Mouse (Mus musculus): ENCODE data around the gene Zmynd10.
"Not testable (repeated sequence)": the region's sequence is repeated elsewhere in the genome, so short reads cannot be mapped to it uniquely, and the experiment has no call there.

Gene Zmynd10

GRCm38 (mm10) chr9:107563029-107563581 lies 16.0 kb downstream of the Zmynd10 start, which contains the start of gene Tusc2:
Gene Tusc2, plus strand, starts transcription at chr9:107563255.
- peak; percentile 96 for DNase-seq

- peak; percentile 65 for DNase-seq
These were observed 18.5 kb downstream of the Zmynd10 start for GRCm38 (mm10) chr9:107565556-107565955.

GRCm38 (mm10) chr9:107566041-107566709 lies 19.1 kb downstream of the Zmynd10 start:
- DNase-seq: peak; percentile 94

GRCm38 (mm10) chr9:107566855-107567254 lies 19.8 kb downstream of the Zmynd10 start:
- DNase-seq: peak; percentile 82

- DNase-seq: peak; percentile 76
These were observed 20.7 kb downstream of the Zmynd10 start, which contains the start of gene Hyal2 for GRCm38 (mm10) chr9:107567702-107568319. Gene Hyal2, plus strand, starts transcription at chr9:107567945.

GRCm38 (mm10) chr9:107568331-107569261 lies 21.5 kb downstream of the Zmynd10 start:
- DNase-seq: peak; percentile 92

GRCm38 (mm10) chr9:107569270-107569669 lies 22.2 kb downstream of the Zmynd10 start:
- no peak for DNase-seq

GRCm38 (mm10) chr9:107570016-107570415 lies 22.9 kb downstream of the Zmynd10 start:
- no peak for DNase-seq

GRCm38 (mm10) chr9:107570845-107571244 lies 23.7 kb downstream of the Zmynd10 start:
- DNase-seq: no peak

GRCm38 (mm10) chr9:107571534-107572326 lies 24.6 kb downstream of the Zmynd10 start:
- peak; percentile 56 for DNase-seq

- no peak for DNase-seq
These were observed 25.2 kb downstream of the Zmynd10 start for GRCm38 (mm10) chr9:107572327-107572662.

- not testable (repeated sequence) for DNase-seq
These were observed 26.7 kb downstream of the Zmynd10 start for GRCm38 (mm10) chr9:107573774-107574173.

GRCm38 (mm10) chr9:107575579-107576356 lies 28.7 kb downstream of the Zmynd10 start:
- DNase-seq: no peak

GRCm38 (mm10) chr9:107576357-107577107 lies 29.4 kb downstream of the Zmynd10 start, which contains the start of gene Hyal1:
Gene Hyal1, plus strand, starts transcription at chr9:107576927.
- peak; percentile 94 for DNase-seq

GRCm38 (mm10) chr9:107577871-107578270 lies 30.8 kb downstream of the Zmynd10 start:
- DNase-seq: no peak

GRCm38 (mm10) chr9:107578587-107578986 lies 31.5 kb downstream of the Zmynd10 start, which contains the start of gene Naa80:
Gene Naa80, plus strand, starts transcription at chr9:107578887.
- DNase-seq: no peak

GRCm38 (mm10) chr9:107579023-107579900 lies 32.2 kb downstream of the Zmynd10 start:
- DNase-seq: no peak

GRCm38 (mm10) chr9:107580501-107581317 lies 33.6 kb downstream of the Zmynd10 start, which contains the start of gene Hyal3:
Gene Hyal3, plus strand, starts transcription at chr9:107580818.
- peak; percentile 98 for DNase-seq
